Mouse (Mus musculus): Measurements from ENCODE around the gene Ldlrad3. TPM values are rescaled to one million over a fixed set of nuclear protein-coding genes. Genes with fewer than 3 reads are reported as not detected.

The Ldlrad3 gene
- total and polyA plus RNA-seq, 3 experiments = 3.5 to 6.1 TPM; not detected in 1

GRCm38 (mm10) chr2:102166550-102167325 is 19.4 kb downstream of the Ldlrad3 start:
- no peak overlapping the region for H3K4me3 ChIP-seq (ENCODE audit: control insufficient read depth in 1 of 2, insufficient read depth in 1 of 2, low read depth in 2 of 2, low read length in 2 of 2)
- no peaks in the 10 kb centered on the region for H3K27me3 ChIP-seq (ENCODE audit: control insufficient read depth in 1 of 2, insufficient read depth in 2 of 2, low read length in 2 of 2)
- no peak overlapping the region for H3K9ac ChIP-seq (ENCODE audit: control insufficient read depth, low read depth, low read length, poor library complexity, severe bottlenecking)
- TF ChIP-seq CHD1 (IDR thresholded peaks at IDR 0.05; ENCODE audit: low read depth, low read length) = no peak
- no peaks in the 10 kb centered on the region for H3K9me3 ChIP-seq (replicated peaks; ENCODE audit: insufficient read depth, low read length)
- H3K4me1 ChIP-seq (ENCODE audit: control insufficient read depth in 1 of 2, insufficient read depth in 2 of 2, low read length in 2 of 2) = peaks cover 0 to 11% of the 10 kb centered on the region in 2 experiments; a peak in 2 of 4 replicates
- no peaks in the 10 kb centered on the region for H3K79me2 ChIP-seq (ENCODE audit: control insufficient read depth, insufficient read depth, low read length, poor library complexity)
- no peak for DNase-seq (ENCODE audit: low read depth, low spot score)
- H3K36me3 ChIP-seq (ENCODE audit: control insufficient read depth in 1 of 2, insufficient read depth in 2 of 2, low read length in 2 of 2) = peaks cover 0 to 5% of the 10 kb centered on the region in 2 experiments; a peak in 2 of 4 replicates
- H3K27ac ChIP-seq (ENCODE audit: control insufficient read depth, low read depth, low read length) = no peak overlapping the region

- Histone ChIP-seq H3K4me1 (ENCODE audit: control insufficient read depth in 1 of 2, insufficient read depth in 2 of 2, low read length in 2 of 2) (peaks cover 0 to 11% of the 10 kb centered on the region in 2 experiments; a peak in 2 of 4 replicates), H3K9me3 (replicated peaks; ENCODE audit: insufficient read depth, low read length) (no peaks in the 10 kb centered on the region), H3K9ac (ENCODE audit: control insufficient read depth, low read depth, low read length, poor library complexity, severe bottlenecking) (no peak overlapping the region), H3K36me3 (ENCODE audit: control insufficient read depth in 1 of 2, insufficient read depth in 2 of 2, low read length in 2 of 2) (peaks cover 0 to 5% of the 10 kb centered on the region in 2 experiments; a peak in 2 of 4 replicates), H3K4me3 (ENCODE audit: control insufficient read depth in 1 of 2, insufficient read depth in 1 of 2, low read depth in 2 of 2, low read length in 2 of 2) (no peak overlapping the region), H3K79me2 (ENCODE audit: control insufficient read depth, insufficient read depth, low read length, poor library complexity) (no peaks in the 10 kb centered on the region), H3K27ac (ENCODE audit: control insufficient read depth, low read depth, low read length) (no peak overlapping the region), H3K27me3 (ENCODE audit: control insufficient read depth in 1 of 2, insufficient read depth in 2 of 2, low read length in 2 of 2) (no peaks in the 10 kb centered on the region)
- no peak for TF ChIP-seq GABPA (IDR thresholded peaks at IDR 0.05; ENCODE audit: low read depth, low read length)
- TF ChIP-seq ZNF384 (IDR thresholded peaks at IDR 0.05; ENCODE audit: low read depth, low read length) = no peak
- TF ChIP-seq USF1 (IDR thresholded peaks at IDR 0.05; ENCODE audit: low read depth, low read length) = no peak
- TF ChIP-seq CHD2 (IDR thresholded peaks at IDR 0.05; ENCODE audit: low read length) = no peak
- no peak for TF ChIP-seq MYB (IDR thresholded peaks at IDR 0.05; ENCODE audit: low read depth, low read length)
- TF ChIP-seq SIN3A (IDR thresholded peaks at IDR 0.05; ENCODE audit: low read length) = no peak
- no peak for TF ChIP-seq CHD1 (IDR thresholded peaks at IDR 0.05; ENCODE audit: low read depth, low read length)
- TF ChIP-seq MAFK (IDR thresholded peaks at IDR 0.05; ENCODE audit: borderline replicate concordance, low read depth, low read length) = no peak
- no peak for TF ChIP-seq BHLHE40 (IDR thresholded peaks at IDR 0.05; ENCODE audit: borderline replicate concordance, low read depth, low read length)
- TF ChIP-seq NRF1 (IDR thresholded peaks at IDR 0.05; ENCODE audit: insufficient read depth, low read depth, low read length, poor library complexity, severe bottlenecking) = no peak
- no peak for TF ChIP-seq NELFE (IDR thresholded peaks at IDR 0.05; ENCODE audit: low read depth, low read length)
- TF ChIP-seq ZC3H11A (IDR thresholded peaks at IDR 0.05; ENCODE audit: low read depth, low read length) = no peak
- TF ChIP-seq TAL1 (IDR thresholded peaks at IDR 0.05; ENCODE audit: low read length) = no peak
- TF ChIP-seq MAX (IDR thresholded peaks at IDR 0.05; ENCODE audit: low read length) = no peak
- no peak for TF ChIP-seq HCFC1 (IDR thresholded peaks at IDR 0.05; ENCODE audit: low read depth, low read length)
- no peak for TF ChIP-seq POLR2A (IDR thresholded peaks at IDR 0.05; ENCODE audit: control insufficient read depth in 1 of 2, insufficient read depth in 1 of 2, low read depth in 1 of 2, low read length in 2 of 2, poor library complexity in 1 of 2)
- no peak for TF ChIP-seq UBTF (IDR thresholded peaks at IDR 0.05; ENCODE audit: borderline replicate concordance, insufficient read depth, low read depth, low read length)
- no peak for TF ChIP-seq ELF1 (IDR thresholded peaks at IDR 0.05; ENCODE audit: low read depth, low read length)
- no peak for TF ChIP-seq KAT2A (conservative IDR thresholded peaks at IDR 0.05; ENCODE audit: low read depth, low read length)
- peak; percentile 86 for DNase-seq (ENCODE audit: low read depth, low spot score)
These were observed 23.1 kb downstream of the Ldlrad3 start for GRCm38 (mm10) chr2:102163106-102163505.
